In the genomic region with DNA sequence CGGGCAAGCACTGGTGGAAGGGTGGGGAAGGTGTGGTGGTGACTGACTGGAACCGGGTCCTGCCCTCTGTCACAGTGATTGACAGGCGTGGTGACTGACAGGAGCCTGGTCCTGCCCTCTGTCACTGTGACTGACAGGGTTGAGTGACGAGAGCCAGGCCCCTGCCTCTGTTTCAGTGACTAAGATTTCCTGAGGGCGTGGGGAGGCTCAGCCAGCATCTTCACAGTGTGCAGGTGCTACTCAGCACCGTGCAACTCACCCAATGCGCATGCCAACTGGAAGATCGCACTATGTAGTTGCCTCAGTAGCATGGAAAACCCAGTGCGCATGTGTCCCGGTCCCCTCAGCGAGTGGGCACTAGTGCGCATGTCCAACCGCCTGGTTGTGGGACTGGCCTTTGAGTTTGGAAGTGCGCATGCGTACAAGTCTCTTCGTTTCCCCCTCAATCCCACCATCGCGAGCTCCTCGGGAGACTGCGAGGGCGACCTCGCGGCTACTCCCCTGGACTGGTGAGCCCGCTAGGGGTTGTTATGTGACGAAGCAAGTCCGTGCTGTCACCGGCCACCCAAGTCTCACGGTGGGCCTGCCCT, we compare ENCODE assay signal across 8 mouse cellular contexts. TPM values are rescaled to one million over a fixed set of nuclear protein-coding genes. Genes with fewer than 3 reads are reported as not detected.
DNase-seq lines count a peak whose midpoint lies in the region; ATAC-seq and TF ChIP-seq lines count a peak whose summit lies in the region.

No protein-coding gene starts in this region.

- peak; percentile 94 for TF ChIP-seq POLR2A in cortical plate, adult 2 months (IDR thresholded peaks at IDR 0.05; ENCODE audit: extremely low read depth, insufficient read depth, low read length)

- DNase-seq in adipocyte (ENCODE audit: low spot score): peak; percentile 99
- peak; percentile 96 for DNase-seq in gastrocnemius, postnatal 14 days
- peak; percentile 96 for DNase-seq in intestine, embryonic 14.5 days (ENCODE audit: low spot score)
- DNase-seq in left cerebral cortex, postnatal 14 days (ENCODE audit: low spot score in 2 of 2): peak; percentile 98 to 99
- peak; percentile 98 for DNase-seq in mesoderm, embryonic 11.5 days (ENCODE audit: low read depth, low spot score)
- DNase-seq in right cerebral cortex, postnatal 36 days (ENCODE audit: low spot score in 2 of 2): peak; percentile 97 to 98
- peak; percentile 95 for DNase-seq in yolk sac, embryonic 10.5 days (ENCODE audit: low spot score)

- no peaks in the 10 kb centered on the region for H3K27me3 ChIP-seq in intestine, embryonic 14.5 days (replicated peaks; ENCODE audit: control insufficient read depth, insufficient read depth, low read length)

- H3K27ac ChIP-seq in cortical plate, adult 2 months (ENCODE audit: insufficient read depth, low read length): peak overlapping the region; percentile 80
- H3K27ac ChIP-seq in intestine, embryonic 14.5 days (ENCODE audit: low read depth): peak overlapping the region; percentile 93

- no peaks in the 10 kb centered on the region for H3K9me3 ChIP-seq in intestine, embryonic 14.5 days (ENCODE audit: control insufficient read depth, low read length)

- peak overlapping the region; percentile 66 for H3K9ac ChIP-seq in intestine, embryonic 14.5 days (ENCODE audit: low read length)

- H3K4me2 ChIP-seq in intestine, embryonic 14.5 days (ENCODE audit: low read length): peak overlapping the region; percentile 92

- peak overlapping the region; percentile 51 for H3K4me3 ChIP-seq in cortical plate, adult 2 months (ENCODE audit: insufficient read depth, low read length)
- H3K4me3 ChIP-seq in intestine, embryonic 14.5 days (ENCODE audit: low read depth, low read length): peak overlapping the region; percentile 75

- no peaks in the 10 kb centered on the region for H3K36me3 ChIP-seq in intestine, embryonic 14.5 days (ENCODE audit: control insufficient read depth, insufficient read depth, low read length)

- no peaks in the 10 kb centered on the region for H3K4me1 ChIP-seq in cortical plate, adult 2 months (ENCODE audit: control insufficient read depth, insufficient read depth, low read length)
- peaks cover 6% of the 10 kb centered on the region; the same call in 1 of the 2 replicates for H3K4me1 ChIP-seq in intestine, embryonic 14.5 days (replicated peaks; ENCODE audit: control insufficient read depth, insufficient read depth, low read length)

- under 1% methylated on average over 28 of the region's 28 CpGs for WGBS in intestine, embryonic 14.5 days

- intact Hi-C loops in gastrocnemius, postnatal 14 days (cut with DNase I; ENCODE audit: low total_unique reads): loop anchor here (5.0 kb wide), 1 partner anchor 37 kb away; the partner anchor contains the start of gene Zfp369
- intact Hi-C loops in left cerebral cortex, postnatal 14 days (cut with DNase I): loop anchor here (2.0 to 5.0 kb wide), 2 partner anchors 38 to 128 kb away; partner anchors contain the start of genes Mfsd14b and Zfp369

- peak; percentile 93 for ATAC-seq in intestine, embryonic 14.5 days (replicated peaks; ENCODE audit: low FRiP score, low TSS enrichment, low read depth)

- TF ChIP-seq CTCF in cortical plate, adult 2 months (IDR thresholded peaks at IDR 0.05; ENCODE audit: extremely low read depth, insufficient read depth, low read length): no peak

RNA-seq across cellular contexts. Expression of gene Gm10775, which starts 18.7 kb away (rescaled TPM):
- 0.73 and 0.87 TPM in 2 replicates for polyA plus RNA-seq in cortical plate, adult 2 months (2012; rRNA removed)
- not detected for total RNA-seq in gastrocnemius, postnatal 14 days (2021)
- 0.15 TPM in 1 of 2 replicates, not detected in the other for polyA plus RNA-seq in intestine, embryonic 14.5 days (2014; fragmentation: Nextera tagmentation; extraction: Ambion mirVana)
- 1 to 10 TPM in 1 of 2 experiments, under 1 TPM in 1; 0.59 to 1.1 TPM for total RNA-seq in left cerebral cortex, postnatal 14 days (2021)

RNA-seq across cellular contexts. Expression of gene Nlrp4f, which starts 34.8 kb away (rescaled TPM):
- 0.23 TPM in 2 replicates for polyA plus RNA-seq in cortical plate, adult 2 months (2012; rRNA removed)
- total RNA-seq in gastrocnemius, postnatal 14 days (2021): not detected
- not detected in 2 replicates for polyA plus RNA-seq in intestine, embryonic 14.5 days (2014; fragmentation: Nextera tagmentation; extraction: Ambion mirVana)
- not detected for total RNA-seq in left cerebral cortex, postnatal 14 days (2021)

RNA-seq across cellular contexts. Expression of gene Zfp369, which starts 38.0 kb away (rescaled TPM):
- polyA plus RNA-seq in cortical plate, adult 2 months (2012; rRNA removed): 46.7 and 48.0 TPM in 2 replicates
- total RNA-seq in gastrocnemius, postnatal 14 days (2021): 10 to 100 TPM in 1 of 2 experiments, 1 to 10 TPM in 1; 9.2 to 10.3 TPM
- 17.1 and 18.2 TPM in 2 replicates for polyA plus RNA-seq in intestine, embryonic 14.5 days (2014; fragmentation: Nextera tagmentation; extraction: Ambion mirVana)
- 10 to 100 TPM; 60.2 to 60.7 TPM for total RNA-seq in left cerebral cortex, postnatal 14 days (2021)

Comparison
In these comparisons a context has a peak if more than half of its experiments do, and no peak if none do; other contexts are left out.
1. Peak in every context shown above with its lines: DNase-seq, ATAC-seq, H3K4me3 ChIP-seq and H3K27ac ChIP-seq.
2. RNA of gene Zfp369, which starts 38.0 kb away (total RNA-seq): 60.2 to 60.7 TPM in left cerebral cortex, postnatal 14 days; 9.2 to 10.3 TPM in gastrocnemius, postnatal 14 days; every median in the first group is over 4 times any median in the second.